Mouse (Mus musculus) naive thymus-derived CD4-positive, alpha-beta T cell, adult 2 months (primary cell): Measurements from ENCODE around the gene Dip2b.
A peak's percentile ranks its signal among the peaks of the same experiment; 100 is the strongest.

Experiments
- DNase-seq: peaks from one replicate; pipeline ENCODE4 v3.0.0-alpha.2; 2011; ENCODE audit warnings: low read depth

The Dip2b gene

GRCm38 (mm10) chr15:100050940-100051339 lies 12.5 kb downstream of the Dip2b start:
- no peak for DNase-seq

GRCm38 (mm10) chr15:100052726-100053125 lies 14.3 kb downstream of the Dip2b start:
- no peak for DNase-seq

- no peak for DNase-seq
Observed at GRCm38 (mm10) chr15:100056397-100056908, 18.0 kb downstream of the Dip2b start.

DNA sequence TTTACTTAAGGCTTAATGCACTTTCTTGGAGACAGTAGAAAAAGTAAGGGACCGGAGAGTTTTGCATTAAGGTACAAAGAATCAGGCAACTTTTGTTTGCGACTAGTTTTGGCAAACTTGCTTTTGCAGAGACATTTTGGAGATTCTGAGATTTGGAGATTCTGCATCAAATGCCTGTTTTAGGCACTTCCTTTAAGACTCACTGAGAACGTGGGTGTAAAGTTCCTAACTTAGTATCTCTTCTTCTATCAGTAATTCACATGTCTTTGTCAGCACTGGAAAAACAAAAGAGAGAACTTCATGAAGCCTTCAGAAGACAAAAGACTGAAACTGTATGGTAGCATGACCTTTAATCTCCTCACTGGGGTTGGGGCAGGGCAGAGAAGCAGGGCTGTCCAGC lies 19.2 kb downstream of the Dip2b start:
- peak; percentile 36 for DNase-seq

DNA sequence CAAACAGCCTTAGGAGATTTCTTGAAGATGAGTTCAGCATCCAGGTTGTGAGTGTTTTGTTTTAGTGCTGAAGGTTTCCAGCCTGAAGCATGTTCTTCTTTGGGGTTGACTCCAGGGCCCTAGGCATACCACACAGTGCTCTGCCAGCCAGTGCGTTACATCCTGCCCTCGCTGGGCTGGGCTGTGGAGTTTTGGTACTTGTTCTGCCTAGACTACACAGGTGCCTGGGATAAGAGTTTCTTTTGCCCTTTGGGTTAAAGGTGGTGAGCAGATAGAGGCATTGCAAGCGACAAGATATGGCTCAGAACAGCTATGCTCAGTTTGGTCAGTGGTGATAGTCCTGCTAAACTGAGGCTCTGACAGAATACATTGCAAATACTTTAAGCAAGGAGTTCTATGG lies 19.7 kb downstream of the Dip2b start:
- DNase-seq = peak; percentile 55

GRCm38 (mm10) chr15:100058912-100059311 lies 20.4 kb downstream of the Dip2b start:
- no peak for DNase-seq

DNA sequence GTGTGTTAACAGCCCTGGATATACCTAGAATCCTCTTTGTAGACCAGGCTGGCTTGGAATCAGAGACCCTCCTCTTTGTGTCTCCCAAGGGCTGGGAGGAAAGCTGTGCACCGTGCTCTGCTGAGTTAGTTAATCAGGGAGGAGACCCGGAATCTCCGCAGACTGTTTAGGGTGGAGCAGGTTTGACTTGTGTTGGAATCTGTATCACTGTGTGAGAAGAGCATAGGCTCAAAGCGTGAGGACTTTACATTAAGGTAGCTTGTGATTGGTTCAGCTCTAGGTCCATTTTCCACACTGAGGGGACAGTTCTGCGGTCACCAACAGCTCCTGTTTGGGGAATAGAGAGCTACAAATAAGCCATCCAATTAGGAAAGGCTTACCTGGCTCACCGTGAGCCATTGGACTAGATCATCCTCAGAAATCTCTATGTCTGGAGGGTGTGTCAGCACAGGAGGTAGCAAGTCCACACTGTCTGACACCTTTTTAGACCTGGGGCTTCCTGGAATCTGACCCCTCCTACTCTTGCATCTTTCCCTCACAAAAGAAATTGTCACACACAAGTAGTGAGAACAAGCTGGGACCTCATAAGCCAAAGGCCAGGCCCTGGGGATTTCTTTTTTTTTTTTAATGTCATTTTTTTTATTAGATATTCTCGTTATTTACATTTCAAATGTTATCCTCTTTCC lies 21.3 kb downstream of the Dip2b start:
- DNase-seq = no peak

- DNase-seq = peak; percentile 72
Observed at GRCm38 (mm10) chr15:100060513-100061140, 22.2 kb downstream of the Dip2b start.

DNA sequence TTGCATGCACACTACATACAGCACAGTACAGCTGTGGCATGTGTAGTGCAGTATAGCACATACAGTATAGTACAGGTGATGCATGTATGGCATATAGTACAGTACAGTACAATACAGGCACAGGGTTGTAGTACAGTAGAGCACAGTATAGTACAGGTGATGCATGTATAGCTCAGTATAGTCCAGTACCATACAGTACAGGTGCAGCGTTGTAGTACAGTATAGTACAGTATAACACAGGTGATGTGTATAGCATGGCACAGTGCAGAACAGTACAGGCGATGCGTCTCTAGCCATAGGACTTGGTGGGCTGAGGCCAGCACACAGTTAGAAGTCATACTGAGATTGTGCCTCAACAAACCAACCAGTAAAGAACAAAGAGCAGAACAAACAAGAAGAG lies 22.9 kb downstream of the Dip2b start:
- no peak for DNase-seq

GRCm38 (mm10) chr15:100063229-100063773 lies 24.8 kb downstream of the Dip2b start:
- no peak for DNase-seq

GRCm38 (mm10) chr15:100066702-100067101 lies 28.2 kb downstream of the Dip2b start:
- DNase-seq = no peak

DNA sequence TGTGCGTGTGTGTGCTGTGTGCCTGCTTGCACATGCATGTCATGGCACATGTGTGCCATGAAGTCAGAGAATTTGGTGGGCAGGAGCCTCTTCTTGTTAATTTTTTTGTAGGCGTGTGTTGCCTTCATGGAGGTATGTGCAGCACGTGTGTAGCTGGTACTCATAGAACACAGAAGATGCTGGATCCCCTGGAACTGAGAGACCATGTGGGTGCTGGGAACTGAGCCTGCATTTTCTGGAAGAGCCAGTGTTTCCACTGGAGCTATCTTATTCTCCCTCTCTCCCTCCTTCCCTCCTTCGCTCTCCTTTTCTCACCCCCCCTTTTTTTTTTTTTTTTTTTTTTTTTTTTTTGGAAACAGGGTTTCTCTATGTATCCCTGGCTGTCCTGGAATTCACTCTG lies 30.6 kb downstream of the Dip2b start:
- DNase-seq = no peak

DNA sequence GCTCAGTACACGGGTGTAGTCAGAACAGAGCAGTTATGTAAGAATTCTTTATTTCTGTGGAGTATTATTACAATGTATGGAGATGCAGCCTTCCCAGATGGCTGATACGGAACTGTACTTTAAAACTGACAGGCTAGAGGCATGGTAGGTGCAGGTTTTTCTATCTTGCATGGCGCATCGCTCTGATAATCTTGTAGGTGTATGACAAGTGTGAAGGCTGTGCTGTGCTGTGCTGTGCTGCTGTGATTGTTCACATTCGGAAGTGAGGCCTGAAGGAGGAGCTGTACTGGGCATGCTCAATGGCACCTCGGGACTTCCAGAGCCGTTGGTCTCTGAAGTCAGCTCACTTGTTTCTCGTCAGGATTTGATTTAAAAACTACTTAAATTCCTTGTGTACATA lies 31.6 kb downstream of the Dip2b start:
- no peak for DNase-seq

GRCm38 (mm10) chr15:100071819-100072218 lies 33.4 kb downstream of the Dip2b start:
- DNase-seq = no peak

DNA sequence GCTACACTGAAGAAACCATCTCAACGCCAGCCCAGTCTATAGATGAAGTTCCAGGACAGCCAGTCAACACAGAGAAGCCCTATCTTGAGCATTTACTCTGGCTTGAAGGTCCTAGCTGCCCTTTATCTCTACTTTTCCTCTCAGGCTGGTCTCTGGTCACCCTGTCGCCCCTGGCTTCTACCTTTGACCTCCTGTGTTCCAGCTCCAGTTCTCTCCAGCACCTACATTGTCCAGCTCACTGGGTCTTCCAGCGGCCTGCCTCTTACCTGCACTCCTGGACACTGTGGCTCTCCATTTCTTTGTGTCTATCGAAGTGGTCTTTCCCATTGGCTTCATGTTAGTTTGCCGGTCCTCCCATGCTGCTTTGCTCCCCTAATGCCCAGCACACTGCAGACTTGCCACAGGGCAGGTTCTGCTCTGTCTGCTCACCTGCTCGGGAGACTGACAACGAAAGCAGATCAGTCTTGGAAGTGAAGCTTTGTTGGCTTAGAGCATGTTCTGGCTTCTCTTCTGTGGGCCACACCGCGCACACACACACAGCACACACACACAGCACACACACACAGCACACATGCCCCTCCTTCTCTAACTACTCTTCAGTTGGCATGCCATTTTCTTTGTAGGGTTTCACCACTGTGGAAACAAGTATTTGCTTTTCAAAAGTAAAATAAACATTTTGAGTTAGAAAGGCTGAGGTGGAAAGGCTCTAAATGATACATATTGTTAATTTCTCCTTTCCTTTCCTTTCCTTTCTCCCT lies 35.4 kb downstream of the Dip2b start:
- DNase-seq = no peak

GRCm38 (mm10) chr15:100074754-100075153 lies 36.3 kb downstream of the Dip2b start:
- no peak for DNase-seq

DNA sequence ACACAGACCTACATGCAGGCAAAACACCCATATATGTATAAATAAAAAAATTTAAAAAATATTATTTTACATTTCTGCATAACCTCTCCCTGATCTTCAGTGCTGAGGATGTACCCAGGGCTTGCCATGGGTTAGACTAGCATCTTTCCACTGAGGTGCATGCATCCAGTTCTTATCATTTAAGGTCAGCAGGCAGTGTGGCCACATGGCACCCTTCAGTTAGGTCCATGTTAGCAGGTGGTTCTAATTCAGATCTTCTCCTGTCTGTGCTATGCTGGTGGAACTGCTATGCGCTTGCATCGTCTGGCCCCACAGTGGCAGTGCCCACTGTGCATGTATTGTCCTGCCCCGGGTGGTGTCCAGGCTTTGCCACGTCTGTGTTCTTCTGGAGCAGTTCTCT lies 37.9 kb downstream of the Dip2b start:
- no peak for DNase-seq

DNA sequence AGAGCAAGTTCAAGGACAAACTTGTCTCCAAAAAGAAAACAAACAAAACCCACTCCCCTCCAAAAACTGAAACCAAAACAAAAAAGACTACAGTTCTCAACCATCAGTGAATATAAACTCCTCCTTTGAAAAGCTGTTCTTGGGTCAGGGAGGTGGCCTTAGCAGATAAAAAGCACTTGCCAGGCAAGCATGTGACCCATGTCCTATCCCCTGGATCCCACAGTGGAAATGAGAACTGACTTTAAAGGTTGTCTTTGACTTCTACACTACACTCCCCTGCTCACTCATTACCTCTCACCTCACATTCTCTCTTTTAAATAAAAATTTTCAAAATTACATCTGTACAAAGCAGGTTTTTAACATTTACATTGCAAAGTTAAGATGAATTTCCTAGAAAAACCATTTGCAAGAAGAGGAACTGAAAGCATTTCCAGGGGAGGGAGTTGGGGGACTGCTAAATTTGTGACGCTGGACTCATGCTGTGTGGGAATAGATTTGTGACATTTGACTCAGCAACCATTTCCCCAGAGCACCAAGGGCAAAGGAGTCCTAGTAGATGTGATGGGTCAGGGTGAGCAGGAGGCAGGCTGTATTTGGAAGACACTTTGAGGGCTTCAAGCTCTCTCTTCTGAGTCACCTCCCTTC lies 42.5 kb downstream of the Dip2b start:
- DNase-seq = no peak

- no peak for DNase-seq
Observed at GRCm38 (mm10) chr15:100081478-100081998, 43.1 kb downstream of the Dip2b start.

DNA sequence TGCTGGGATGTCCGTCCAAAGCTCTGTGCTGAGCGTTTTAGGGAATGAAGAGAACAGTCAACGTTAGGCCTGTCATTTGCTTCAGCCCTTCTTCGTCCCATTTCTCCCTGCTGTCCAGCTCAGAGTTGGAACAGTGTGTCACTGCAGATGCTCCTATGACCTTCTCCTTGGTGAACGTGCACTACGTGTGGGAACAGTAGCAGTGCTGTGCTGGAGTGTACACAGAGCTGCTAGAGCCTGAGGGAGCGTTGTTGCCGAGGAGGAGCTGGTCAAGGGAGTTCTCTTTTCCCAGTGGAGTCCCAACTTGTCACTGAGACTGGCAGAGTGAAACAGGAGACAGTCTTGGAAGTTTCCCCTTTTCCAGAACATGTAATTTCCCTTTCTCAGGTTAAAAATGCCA lies 43.6 kb downstream of the Dip2b start:
- DNase-seq = no peak

DNA sequence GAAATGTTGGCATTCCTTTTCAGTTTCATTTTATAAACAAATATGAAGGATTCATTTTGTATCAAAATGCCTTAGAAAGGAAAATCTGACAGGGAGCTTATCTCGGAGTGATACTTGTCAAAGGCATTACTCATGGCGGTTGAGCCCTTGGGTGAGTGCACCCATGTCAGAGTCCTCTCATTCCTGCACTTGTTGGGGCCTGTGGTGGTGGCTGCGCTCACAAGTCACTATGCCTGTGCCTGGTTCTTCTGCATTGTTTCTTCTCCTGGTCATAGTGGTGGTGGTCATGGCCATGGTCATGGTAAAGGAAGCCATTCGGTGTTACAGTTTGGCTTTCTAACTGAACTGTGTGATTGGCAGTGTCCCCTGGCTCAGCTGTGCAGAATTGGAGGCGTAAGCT lies 44.3 kb downstream of the Dip2b start:
- no peak for DNase-seq

GRCm38 (mm10) chr15:100083882-100084281 lies 45.4 kb downstream of the Dip2b start:
- no peak for DNase-seq
